In the genomic region with DNA sequence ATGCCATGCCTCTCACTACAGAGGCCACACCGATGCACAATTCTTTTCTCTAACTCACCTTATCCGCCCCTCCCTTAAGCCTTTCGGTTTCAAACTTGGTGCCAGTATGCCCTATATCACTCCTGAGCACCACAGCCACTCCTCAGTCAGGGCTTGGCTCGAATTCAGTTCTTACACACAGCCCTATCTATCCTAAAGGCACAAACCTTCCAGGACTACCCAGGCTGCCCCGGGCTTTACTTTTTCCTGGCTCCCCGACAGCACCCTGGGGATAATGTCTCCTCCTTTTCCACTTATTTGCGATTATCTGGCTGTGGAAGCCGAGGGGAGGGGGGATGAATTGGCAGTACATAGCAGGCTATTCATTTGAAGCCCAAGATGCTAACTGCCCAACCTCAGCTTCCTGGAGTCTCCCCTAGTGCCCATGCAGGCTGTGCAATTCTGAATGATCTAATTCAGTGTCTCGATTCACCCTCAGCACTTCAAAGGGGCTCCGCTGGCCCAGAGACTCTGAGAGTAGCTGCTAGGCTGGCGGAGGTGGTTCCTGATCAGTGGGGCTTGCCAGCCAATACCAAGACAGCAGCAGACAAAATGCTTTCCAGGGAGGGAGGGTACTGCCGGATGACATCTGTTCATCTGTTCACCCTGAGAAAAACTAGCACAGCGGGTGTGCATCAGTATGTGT, we compare ENCODE assay signal across 8 mouse cellular contexts. TPM values are rescaled to one million over a fixed set of nuclear protein-coding genes. Genes with fewer than 3 reads are reported as not detected.
DNase-seq lines count a peak whose midpoint lies in the region; ATAC-seq and TF ChIP-seq lines count a peak whose summit lies in the region.

No protein-coding gene starts in this region.

- peak overlapping the region; percentile 24; the same call in 1 of the 2 replicates for H3K4me2 ChIP-seq in heart, embryonic 15.5 days
- peak overlapping the region; percentile 38 for H3K4me2 ChIP-seq in hindbrain, embryonic 13.5 days
- peak overlapping the region; percentile 63 for H3K4me2 ChIP-seq in liver, embryonic 15.5 days
- no peak overlapping the region for H3K4me2 ChIP-seq in stomach, postnatal 0 days (replicated peaks; ENCODE audit: low read depth)

- no peaks in the 10 kb centered on the region for H3K36me3 ChIP-seq in heart, embryonic 15.5 days
- H3K36me3 ChIP-seq in hindbrain, embryonic 13.5 days: no peaks in the 10 kb centered on the region
- no peaks in the 10 kb centered on the region for H3K36me3 ChIP-seq in liver, embryonic 15.5 days (replicated peaks)
- H3K36me3 ChIP-seq in stomach, postnatal 0 days (ENCODE audit: control insufficient read depth, insufficient read depth, low read length): no peaks in the 10 kb centered on the region

- intact Hi-C loops in heart, postnatal 10 days (cut with DNase I): no loop called here

- ATAC-seq in heart, embryonic 15.5 days (replicated peaks; ENCODE audit: insufficient number of reproducible peaks, insufficient read depth, low FRiP score, low read depth): no peak; the same call in 1 of the 2 replicates
- ATAC-seq in hindbrain, embryonic 13.5 days (ENCODE audit: low FRiP score): peak; percentile 46; the same call in 1 of the 2 replicates
- ATAC-seq in liver, embryonic 15.5 days (ENCODE audit: insufficient read depth): peak; percentile 25; the same call in 1 of the 2 replicates
- ATAC-seq in stomach, postnatal 0 days (ENCODE audit: low FRiP score, low TSS enrichment): peak; percentile 59

- H3K4me1 ChIP-seq in heart, embryonic 15.5 days (replicated peaks): peaks cover 24% of the 10 kb centered on the region
- peaks cover 28% of the 10 kb centered on the region for H3K4me1 ChIP-seq in hindbrain, embryonic 13.5 days (replicated peaks)
- peaks cover 68% of the 10 kb centered on the region for H3K4me1 ChIP-seq in liver, embryonic 15.5 days (replicated peaks)
- no peaks in the 10 kb centered on the region for H3K4me1 ChIP-seq in stomach, postnatal 0 days (replicated peaks; ENCODE audit: control insufficient read depth, insufficient read depth)

- H3K27ac ChIP-seq in heart, embryonic 15.5 days: peak overlapping the region; percentile 36
- peak overlapping the region; percentile 74 for H3K27ac ChIP-seq in hindbrain, embryonic 13.5 days
- peak overlapping the region; percentile 98 for H3K27ac ChIP-seq in liver, embryonic 15.5 days (replicated peaks)
- H3K27ac ChIP-seq in stomach, postnatal 0 days (replicated peaks): peak overlapping the region; percentile 56; the same call in 1 of the 2 replicates

- no peak overlapping the region for H3K4me3 ChIP-seq in heart, embryonic 15.5 days
- H3K4me3 ChIP-seq in hindbrain, embryonic 13.5 days: 0 out of 2 replicates have a peak overlapping the region, but pooled peaks have one; percentile 8
- H3K4me3 ChIP-seq in liver, embryonic 15.5 days (replicated peaks): no peak overlapping the region; the same call in 1 of the 2 replicates
- no peak overlapping the region for H3K4me3 ChIP-seq in stomach, postnatal 0 days (ENCODE audit: low read depth, low read length)

- no peaks in the 10 kb centered on the region for H3K27me3 ChIP-seq in heart, embryonic 15.5 days
- H3K27me3 ChIP-seq in hindbrain, embryonic 13.5 days: no peaks in the 10 kb centered on the region
- no peaks in the 10 kb centered on the region for H3K27me3 ChIP-seq in liver, embryonic 15.5 days
- no peaks in the 10 kb centered on the region for H3K27me3 ChIP-seq in stomach, postnatal 0 days (ENCODE audit: control insufficient read depth, insufficient read depth, low read length)

- H3K9ac ChIP-seq in heart, embryonic 15.5 days: no peak overlapping the region
- peak overlapping the region; percentile 36 for H3K9ac ChIP-seq in hindbrain, embryonic 13.5 days
- peak overlapping the region; percentile 13 for H3K9ac ChIP-seq in liver, embryonic 15.5 days
- H3K9ac ChIP-seq in stomach, postnatal 0 days (ENCODE audit: low read length): no peak overlapping the region; the same call in 1 of the 2 replicates

- no peaks in the 10 kb centered on the region for H3K9me3 ChIP-seq in heart, embryonic 15.5 days (replicated peaks)
- no peaks in the 10 kb centered on the region for H3K9me3 ChIP-seq in hindbrain, embryonic 13.5 days
- no peaks in the 10 kb centered on the region for H3K9me3 ChIP-seq in liver, embryonic 15.5 days (replicated peaks)
- no peaks in the 10 kb centered on the region for H3K9me3 ChIP-seq in stomach, postnatal 0 days (ENCODE audit: control insufficient read depth, low read length)

- no peak for DNase-seq in heart, postnatal 10 days
- peak; percentile 79 for DNase-seq in brain, adult 2 months (ENCODE audit: low read depth, low spot score)
- peak; percentile 47 for DNase-seq in stomach, postnatal 0 days (ENCODE audit: low spot score)
- DNase-seq in ovary, postnatal 14 days (ENCODE audit: low spot score): no peak
- DNase-seq in adrenal gland, postnatal 4 days (ENCODE audit: low spot score in 2 of 2): no peak

- no peak for TF ChIP-seq EP300 in stomach, postnatal 0 days (optimal IDR thresholded peaks at IDR 0.05)

- no peak for TF ChIP-seq CTCF in stomach, postnatal 0 days (IDR thresholded peaks at IDR 0.05; ENCODE audit: low read depth)

- WGBS in heart, embryonic 15.5 days: 41% methylated on average over 13 of the region's 13 CpGs
- 32% methylated on average over 13 of the region's 13 CpGs for WGBS in hindbrain, embryonic 13.5 days
- WGBS in liver, embryonic 15.5 days (ENCODE audit: insufficient replicate concordance): 50% methylated on average over 13 of the region's 13 CpGs
- WGBS in stomach, postnatal 0 days: 38% methylated on average over 13 of the region's 13 CpGs

RNA-seq across cellular contexts. Expression of gene Srsf10, which starts 5.0 kb away (rescaled TPM):
- 127 and 131 TPM in 2 replicates for polyA plus RNA-seq in heart, embryonic 15.5 days (2015; fragmentation: Nextera tagmentation; extraction: Ambion mirVana)
- 10 to 100 TPM; 61.2 to 64.1 TPM for total RNA-seq in heart, postnatal 10 days (2021)
- polyA plus RNA-seq in hindbrain, embryonic 13.5 days (2015; fragmentation: Nextera tagmentation; extraction: Ambion mirVana): 228 and 241 TPM in 2 replicates
- 87.2 and 90.0 TPM in 2 replicates for polyA plus RNA-seq in liver, embryonic 15.5 days (2015; fragmentation: Nextera tagmentation; extraction: Ambion mirVana)
- polyA plus RNA-seq in stomach, postnatal 0 days (2015; fragmentation: Nextera tagmentation; extraction: Ambion mirVana): 83.7 and 88.1 TPM in 2 replicates
- 100 to 1,000 TPM; 145 to 183 TPM for total RNA-seq in adrenal gland, postnatal 4 days (2021)

RNA-seq across cellular contexts. Expression of gene Pnrc2, which starts 23.1 kb away (rescaled TPM):
- 123 and 130 TPM in 2 replicates for polyA plus RNA-seq in heart, embryonic 15.5 days (2015; fragmentation: Nextera tagmentation; extraction: Ambion mirVana)
- 100 to 1,000 TPM in 1 of 2 experiments, 10 to 100 TPM in 1; 99.4 to 105 TPM for total RNA-seq in heart, postnatal 10 days (2021)
- polyA plus RNA-seq in hindbrain, embryonic 13.5 days (2015; fragmentation: Nextera tagmentation; extraction: Ambion mirVana): 109 and 112 TPM in 2 replicates
- polyA plus RNA-seq in liver, embryonic 15.5 days (2015; fragmentation: Nextera tagmentation; extraction: Ambion mirVana): 77.1 and 78.3 TPM in 2 replicates
- 101 TPM in 2 replicates for polyA plus RNA-seq in stomach, postnatal 0 days (2015; fragmentation: Nextera tagmentation; extraction: Ambion mirVana)
- total RNA-seq in adrenal gland, postnatal 4 days (2021): 100 to 1,000 TPM; 152 to 159 TPM

RNA-seq across cellular contexts. Expression of gene Cnr2, which starts 44.6 kb away (rescaled TPM):
- 0.49 and 0.55 TPM in 2 replicates for polyA plus RNA-seq in heart, embryonic 15.5 days (2015; fragmentation: Nextera tagmentation; extraction: Ambion mirVana)
- under 1 TPM; 0.77 to 0.94 TPM for total RNA-seq in heart, postnatal 10 days (2021)
- polyA plus RNA-seq in hindbrain, embryonic 13.5 days (2015; fragmentation: Nextera tagmentation; extraction: Ambion mirVana): 0.13 and 0.17 TPM in 2 replicates
- 2.8 and 3.0 TPM in 2 replicates for polyA plus RNA-seq in liver, embryonic 15.5 days (2015; fragmentation: Nextera tagmentation; extraction: Ambion mirVana)
- 0.10 and 0.11 TPM in 2 replicates for polyA plus RNA-seq in stomach, postnatal 0 days (2015; fragmentation: Nextera tagmentation; extraction: Ambion mirVana)
- 1 to 10 TPM; 3.8 to 4.1 TPM for total RNA-seq in adrenal gland, postnatal 4 days (2021)

Comparison
In these comparisons a context has a peak if more than half of its experiments do, and no peak if none do; other contexts are left out.
1. H3K27ac ChIP-seq: peak in every context shown above with its lines; median percentile 98 in liver, embryonic 15.5 days; 74 in hindbrain, embryonic 13.5 days; 56 in stomach, postnatal 0 days; 36 in heart, embryonic 15.5 days.
2. H3K9ac ChIP-seq: peak in hindbrain, embryonic 13.5 days (single experiment) and liver, embryonic 15.5 days (single experiment); none in heart, embryonic 15.5 days (single experiment) and stomach, postnatal 0 days (single experiment).
3. DNase-seq: peak in brain, adult 2 months (single experiment) and stomach, postnatal 0 days (single experiment); none in heart, postnatal 10 days (0 of 2), ovary, postnatal 14 days (single experiment) and adrenal gland, postnatal 4 days (0 of 2).